Mouse (Mus musculus) limb, embryonic 12.5 days (tissue): ENCODE results near the gene Gm43951. TPM values are rescaled to one million over a fixed set of nuclear protein-coding genes. Genes with fewer than 3 reads are reported as not detected.
"Not testable (repeated sequence)": the region's sequence is repeated elsewhere in the genome, so short reads cannot be mapped to it uniquely, and the experiment has no call there.

Source experiments
- ATAC-seq: fragments of 200-750 bp; cut with Nextera tagmentation; 2 replicates; pipeline ENCODE4 v1.8.0; 2017; ENCODE audit warnings: low read depth, moderate TSS enrichment; ENCODE audit not compliant: insufficient number of reproducible peaks, insufficient read depth, low FRiP score, low TSS enrichment
- H3K27ac ChIP-seq: fragments of 300-500 bp; sonication (generic); 2 replicates; pipeline ENCODE4 v1.5.1; 2016; ENCODE audit warnings: mild to moderate bottlenecking, moderate library complexity
- H3K27me3 ChIP-seq: fragments of 300-500 bp; sonication (generic); 2 replicates; pipeline ENCODE4 v1.6.1; 2016; ENCODE audit warnings: mild to moderate bottlenecking, moderate library complexity
- H3K36me3 ChIP-seq: fragments of 300-500 bp; sonication (generic); 2 replicates; pipeline ENCODE4 v1.6.1; 2016; ENCODE audit warnings: mild to moderate bottlenecking, moderate library complexity
- H3K4me1 ChIP-seq: fragments of 300-500 bp; sonication (generic); replicated peaks from 2 replicates; pipeline ENCODE4 v1.6.1; 2016
- H3K4me2 ChIP-seq: fragments of 300-500 bp; sonication (generic); 2 replicates; pipeline ENCODE4 v1.6.1; 2016; ENCODE audit warnings: mild to moderate bottlenecking, moderate library complexity
- H3K4me3 ChIP-seq: fragments of 300-500 bp; sonication (generic); replicated peaks from 2 replicates; pipeline ENCODE4 v1.5.1; 2016; ENCODE audit warnings: mild to moderate bottlenecking
- H3K9ac ChIP-seq: fragments of 300-500 bp; sonication (generic); replicated peaks from 2 replicates; pipeline ENCODE4 v1.6.1; 2016; ENCODE audit warnings: mild to moderate bottlenecking, moderate library complexity
- H3K9me3 ChIP-seq: fragments of 300-500 bp; sonication (generic); 2 replicates; pipeline ENCODE4 v1.6.1; 2016; ENCODE audit warnings: mild to moderate bottlenecking, moderate library complexity
- WGBS: fragments of 180-500 bp; shearing (Covaris S2); methylation state at CpG from one replicate; pipeline ENCODE4 v1.1.7; 2016; 5-methylcytosine and 5-hydroxymethylcytosine counted together
- polyA plus RNA-seq: library from polyadenylated mRNA; unstranded; fragments of >200 nt; fragmentation: Nextera tagmentation; extraction: Ambion mirVana; gene quantifications from 2 replicates; pipeline ENCODE4 v1.2.1, GENCODE M21; 2016

Gene Gm43951
- polyA plus RNA-seq, 1 experiment from 2014 or later = 0.81 TPM

GRCm38 (mm10) chr11:72203440-72203839, 3.2 kb downstream of the Gm43951 start:
- no peak overlapping the region for H3K27ac ChIP-seq
- no peaks in the 10 kb centered on the region for H3K27me3 ChIP-seq
- H3K4me1 ChIP-seq = peaks cover 15% of the 10 kb centered on the region
- WGBS = 85% methylated on average over 1 of the region's 1 CpGs
- H3K9ac ChIP-seq = no peak overlapping the region
- no peak overlapping the region for H3K4me2 ChIP-seq
- H3K36me3 ChIP-seq = peaks cover 32% of the 10 kb centered on the region
- no peak for ATAC-seq
- no peaks in the 10 kb centered on the region for H3K9me3 ChIP-seq
- H3K4me3 ChIP-seq = no peak overlapping the region

GRCm38 (mm10) chr11:72196506-72196905, 10.1 kb downstream of the Gm43951 start:
- Histone ChIP-seq H3K4me2 (no peak overlapping the region), H3K9me3 (no peaks in the 10 kb centered on the region), H3K4me1 (no peaks in the 10 kb centered on the region), H3K9ac (no peak overlapping the region), H3K4me3 (no peak overlapping the region), H3K36me3 (peaks cover 63% of the 10 kb centered on the region), H3K27me3 (no peaks in the 10 kb centered on the region), H3K27ac (no peak overlapping the region)
- WGBS = 90% methylated on average over 8 of the region's 8 CpGs
- no peak for ATAC-seq

GRCm38 (mm10) chr11:72194259-72194658, 12.4 kb downstream of the Gm43951 start:
- no peak overlapping the region for H3K9ac ChIP-seq
- H3K4me3 ChIP-seq = no peak overlapping the region
- WGBS = 92% methylated on average over 2 of the region's 2 CpGs
- H3K4me2 ChIP-seq = no peak overlapping the region
- H3K27me3 ChIP-seq = no peaks in the 10 kb centered on the region
- no peak for ATAC-seq
- no peaks in the 10 kb centered on the region for H3K9me3 ChIP-seq
- H3K36me3 ChIP-seq = peaks cover 65% of the 10 kb centered on the region
- no peak overlapping the region for H3K27ac ChIP-seq
- H3K4me1 ChIP-seq = no peaks in the 10 kb centered on the region

GRCm38 (mm10) chr11:72190857-72191256, 15.8 kb downstream of the Gm43951 start:
- 98% methylated on average over 1 of the region's 1 CpGs for WGBS
- H3K27me3 ChIP-seq = no peaks in the 10 kb centered on the region

GRCm38 (mm10) chr11:72184252-72184651, 22.4 kb downstream of the Gm43951 start:
- Histone ChIP-seq H3K4me2 (no peak overlapping the region), H3K4me1 (no peaks in the 10 kb centered on the region), H3K27me3 (no peaks in the 10 kb centered on the region), H3K4me3 (no peak overlapping the region), H3K36me3 (peaks cover 63% of the 10 kb centered on the region), H3K27ac (no peak overlapping the region), H3K9me3 (no peaks in the 10 kb centered on the region), H3K9ac (no peak overlapping the region)
- 85% methylated on average over 4 of the region's 4 CpGs for WGBS
- ATAC-seq = no peak

More at GRCm38 (mm10) chr11:72190857-72191256, 15.8 kb downstream of the Gm43951 start:
- Histone ChIP-seq H3K9me3 (no peaks in the 10 kb centered on the region), H3K4me2 (no peak overlapping the region), H3K4me3 (no peak overlapping the region), H3K9ac (no peak overlapping the region), H3K4me1 (no peaks in the 10 kb centered on the region), H3K36me3 (peaks cover 64% of the 10 kb centered on the region), H3K27ac (no peak overlapping the region)
- ATAC-seq = no peak

GRCm38 (mm10) chr11:72181136-72181535, 25.5 kb downstream of the Gm43951 start:
- Histone ChIP-seq H3K4me3 (no peak overlapping the region), H3K9me3 (no peaks in the 10 kb centered on the region), H3K27me3 (no peaks in the 10 kb centered on the region), H3K27ac (no peak overlapping the region), H3K4me2 (no peak overlapping the region), H3K36me3 (peaks cover 66% of the 10 kb centered on the region), H3K9ac (no peak overlapping the region), H3K4me1 (no peaks in the 10 kb centered on the region)
- WGBS = 89% methylated on average over 4 of the region's 4 CpGs
- ATAC-seq = no peak

- H3K27ac ChIP-seq = no peak overlapping the region
- no peak overlapping the region for H3K4me3 ChIP-seq
- WGBS = 89% methylated on average over 5 of the region's 5 CpGs
- H3K4me2 ChIP-seq = no peak overlapping the region
- peaks cover 66% of the 10 kb centered on the region for H3K36me3 ChIP-seq
- ATAC-seq = no peak
- H3K4me1 ChIP-seq = no peaks in the 10 kb centered on the region
- no peaks in the 10 kb centered on the region for H3K9me3 ChIP-seq
- no peak overlapping the region for H3K9ac ChIP-seq
- H3K27me3 ChIP-seq = no peaks in the 10 kb centered on the region
Measured at GRCm38 (mm10) chr11:72180556-72180955, 26.1 kb downstream of the Gm43951 start.

GRCm38 (mm10) chr11:72176553-72176952, 30.1 kb downstream of the Gm43951 start:
- Histone ChIP-seq H3K4me2 (no peak overlapping the region), H3K27ac (no peak overlapping the region), H3K9me3 (no peaks in the 10 kb centered on the region), H3K36me3 (peaks cover 88% of the 10 kb centered on the region), H3K9ac (no peak overlapping the region), H3K4me1 (no peaks in the 10 kb centered on the region), H3K27me3 (no peaks in the 10 kb centered on the region), H3K4me3 (no peak overlapping the region)
- WGBS = 62% methylated on average over 3 of the region's 3 CpGs
- ATAC-seq = no peak

GRCm38 (mm10) chr11:72175966-72176365, 30.7 kb downstream of the Gm43951 start:
- H3K36me3 ChIP-seq = peaks cover 83% of the 10 kb centered on the region
- no peak overlapping the region for H3K9ac ChIP-seq
- 85% methylated on average over 5 of the region's 5 CpGs for WGBS
- H3K27ac ChIP-seq = no peak overlapping the region
- no peak for ATAC-seq
- H3K4me2 ChIP-seq = no peak overlapping the region
- H3K27me3 ChIP-seq = no peaks in the 10 kb centered on the region
- H3K4me1 ChIP-seq = no peaks in the 10 kb centered on the region
- H3K9me3 ChIP-seq = no peaks in the 10 kb centered on the region
- no peak overlapping the region for H3K4me3 ChIP-seq

GRCm38 (mm10) chr11:72174721-72175120, 31.9 kb downstream of the Gm43951 start:
- Histone ChIP-seq H3K36me3 (peaks cover 84% of the 10 kb centered on the region), H3K9me3 (no peaks in the 10 kb centered on the region), H3K9ac (no peak overlapping the region), H3K4me1 (no peaks in the 10 kb centered on the region), H3K27me3 (no peaks in the 10 kb centered on the region), H3K27ac (no peak overlapping the region), H3K4me2 (no peak overlapping the region), H3K4me3 (no peak overlapping the region)
- ATAC-seq = no peak
- WGBS = 94% methylated on average over 6 of the region's 6 CpGs

- H3K27me3 ChIP-seq = no peaks in the 10 kb centered on the region
- H3K4me2 ChIP-seq = no peak overlapping the region
- no peaks in the 10 kb centered on the region for H3K4me1 ChIP-seq
- no peak for ATAC-seq
- no peaks in the 10 kb centered on the region for H3K9me3 ChIP-seq
- 87% methylated on average over 5 of the region's 5 CpGs for WGBS
- H3K27ac ChIP-seq = no peak overlapping the region
- peaks cover 85% of the 10 kb centered on the region for H3K36me3 ChIP-seq
- H3K9ac ChIP-seq = no peak overlapping the region
- H3K4me3 ChIP-seq = no peak overlapping the region
Measured at GRCm38 (mm10) chr11:72173506-72173905, 33.1 kb downstream of the Gm43951 start.

- H3K27me3 ChIP-seq, H3K4me1 ChIP-seq, H3K27ac ChIP-seq, H3K4me3 ChIP-seq, H3K9ac ChIP-seq, ATAC-seq, H3K9me3 ChIP-seq, H3K4me2 ChIP-seq: not testable (repeated sequence)
- WGBS = 69% methylated on average over 4 of the region's 4 CpGs
- H3K36me3 ChIP-seq = peaks cover 83% of the 10 kb centered on the region
Measured at GRCm38 (mm10) chr11:72171906-72172305, 34.7 kb downstream of the Gm43951 start.
